Mouse (Mus musculus) small intestine, adult 2 months (tissue): ENCODE results near the gene Osbpl9. TPM values are rescaled to one million over a fixed set of nuclear protein-coding genes. Genes with fewer than 3 reads are reported as not detected.

ENCODE experiments used
- H3K27ac ChIP-seq: fragments of 200-500 bp; 2 replicates; pipeline ENCODE4 v1.5.1; 2012; ENCODE audit warnings: low read depth, low read length, control low read depth, inconsistent platforms; ENCODE audit not compliant: insufficient read depth
- H3K27me3 ChIP-seq: fragments of 200-500 bp; 2 replicates; pipeline ENCODE4 v1.6.1; 2012; ENCODE audit warnings: mild to moderate bottlenecking, moderate library complexity, low read length, inconsistent platforms; ENCODE audit not compliant: control insufficient read depth, insufficient read depth
- H3K36me3 ChIP-seq: fragments of 200-500 bp; 2 replicates; pipeline ENCODE4 v1.6.1; 2012; ENCODE audit warnings: mild to moderate bottlenecking, low read length, control low read depth, inconsistent platforms; ENCODE audit not compliant: control insufficient read depth, insufficient read depth
- H3K4me1 ChIP-seq: fragments of 200-500 bp; 2 replicates; pipeline ENCODE4 v1.6.1; 2012; ENCODE audit warnings: low read length, inconsistent platforms, mixed read lengths; ENCODE audit not compliant: control insufficient read depth, insufficient read depth, insufficient read length
- H3K4me3 ChIP-seq: fragments of 200-500 bp; 2 replicates; pipeline ENCODE4 v1.5.1; 2012; ENCODE audit warnings: low read depth, mild to moderate bottlenecking, control low read depth, inconsistent platforms, low read length, moderate library complexity
- CTCF ChIP-seq: fragments of 200-500 bp; IDR thresholded peaks from 2 replicates; pipeline ENCODE4 v1.5.1; 2012; ENCODE audit warnings: low read depth, mild to moderate bottlenecking, control low read depth, inconsistent platforms, low read length, moderate library complexity, mixed read lengths; ENCODE audit not compliant: insufficient replicate concordance, insufficient read length; ENCODE audit errors: extremely low read depth
- POLR2A ChIP-seq: fragments of 200-500 bp; IDR thresholded peaks from 2 replicates; pipeline ENCODE4 v1.6.1; 2012; ENCODE audit warnings: low read depth, mild to moderate bottlenecking, control low read depth, inconsistent platforms, low read length, moderate library complexity
- WGBS: fragments of 180-500 bp; shearing (Covaris S2); methylation state at CpG from one replicate; pipeline ENCODE4 v1.1.7; 2018; 5-methylcytosine and 5-hydroxymethylcytosine counted together
- polyA plus RNA-seq: library from polyadenylated mRNA; depleted of rRNA; stranded (reverse); fragments of >200 nt; gene quantifications from 2 replicates; pipeline ENCODE4 v1.2.3, GENCODE M21; 2012

Osbpl9 gene
- polyA plus RNA-seq, 1 experiment, result 29.5 TPM

DNA sequence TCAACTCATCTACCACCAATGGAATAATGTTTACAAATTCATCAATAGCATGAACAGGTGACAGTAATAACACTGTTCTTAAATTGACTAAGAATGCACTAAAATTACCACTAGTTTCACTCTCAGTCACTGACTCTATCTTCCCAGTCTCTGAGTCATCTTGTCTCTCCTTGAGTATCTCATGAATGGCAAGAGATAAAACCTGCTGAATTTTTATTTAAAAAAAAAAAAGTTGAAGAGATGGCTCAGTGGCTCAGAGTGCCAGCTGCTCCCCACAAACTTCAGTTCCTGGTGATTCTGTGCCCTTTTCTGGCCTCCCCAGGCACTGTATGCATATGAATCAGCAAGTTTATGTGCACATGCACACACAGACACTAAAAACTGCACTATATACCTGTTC is 96.8 kb downstream of the Osbpl9 start:
- Histone ChIP-seq H3K36me3 (peaks cover 8% of the 10 kb centered on the region), H3K4me1 (0 out of 2 replicates have a peak, but pooled peaks cover 2% of the 10 kb centered on the region), H3K27ac (no peak overlapping the region), H3K27me3 (no peaks in the 10 kb centered on the region), H3K4me3 (no peak overlapping the region)
- TF ChIP-seq POLR2A (no peak), CTCF (no peak)

GRCm38 (mm10) chr4:109103145-109103883 is 98.8 kb downstream of the Osbpl9 start:
- H3K27me3 ChIP-seq, result no peaks in the 10 kb centered on the region
- H3K36me3 ChIP-seq, result peaks cover 12% of the 10 kb centered on the region
- TF ChIP-seq POLR2A (no peak), CTCF (no peak)
- H3K4me1 ChIP-seq, result no peaks in the 10 kb centered on the region
- no peak overlapping the region for H3K27ac ChIP-seq
- H3K4me3 ChIP-seq, result no peak overlapping the region
- WGBS, result 71% methylated on average over 9 of the region's 9 CpGs

GRCm38 (mm10) chr4:109102574-109102973 is 99.5 kb downstream of the Osbpl9 start:
- WGBS, result 90% methylated on average over 5 of the region's 5 CpGs
- peaks cover 14% of the 10 kb centered on the region for H3K36me3 ChIP-seq
- no peak overlapping the region for H3K27ac ChIP-seq
- no peaks in the 10 kb centered on the region for H3K4me1 ChIP-seq
- TF ChIP-seq POLR2A, result no peak
- no peak for TF ChIP-seq CTCF
- no peak overlapping the region for H3K4me3 ChIP-seq
- H3K27me3 ChIP-seq, result no peaks in the 10 kb centered on the region

GRCm38 (mm10) chr4:109098861-109099260 is 103.2 kb downstream of the Osbpl9 start:
- H3K27me3 ChIP-seq, result no peaks in the 10 kb centered on the region
- peaks cover 24% of the 10 kb centered on the region for H3K36me3 ChIP-seq
- no peak overlapping the region for H3K4me3 ChIP-seq
- no peak overlapping the region for H3K27ac ChIP-seq
- H3K4me1 ChIP-seq, result no peaks in the 10 kb centered on the region
- TF ChIP-seq CTCF (no peak), POLR2A (no peak)
- WGBS, result 92% methylated on average over 3 of the region's 3 CpGs

DNA sequence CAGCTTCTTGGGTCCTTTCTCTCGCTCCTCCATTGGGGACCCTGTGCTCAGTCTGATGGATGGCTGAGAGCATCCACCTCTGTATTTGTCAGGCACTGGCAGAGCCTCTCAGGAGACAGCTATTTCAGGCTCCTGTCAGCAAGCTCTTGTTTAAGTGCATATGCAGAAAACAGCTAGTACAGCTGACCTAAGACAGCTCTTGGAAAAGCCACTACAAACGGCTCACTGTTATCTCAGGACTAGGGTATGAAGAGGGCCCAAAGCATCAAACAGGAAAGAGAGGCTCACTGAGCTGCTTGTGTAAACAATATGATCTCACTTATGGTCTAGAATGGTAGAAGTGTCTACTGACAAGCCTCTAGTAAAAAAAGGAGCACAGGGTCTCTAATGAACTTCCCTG is 107.8 kb downstream of the Osbpl9 start:
- H3K4me3 ChIP-seq, result no peak overlapping the region
- TF ChIP-seq CTCF, result no peak
- TF ChIP-seq POLR2A, result no peak
- WGBS, result 62% methylated on average over 2 of the region's 2 CpGs
- no peaks in the 10 kb centered on the region for H3K4me1 ChIP-seq
- no peak overlapping the region for H3K27ac ChIP-seq
- H3K27me3 ChIP-seq, result no peaks in the 10 kb centered on the region
- H3K36me3 ChIP-seq, result peaks cover 18% of the 10 kb centered on the region

- peaks cover 16% of the 10 kb centered on the region for H3K36me3 ChIP-seq
- H3K27ac ChIP-seq, result no peak overlapping the region
- TF ChIP-seq POLR2A (no peak), CTCF (no peak)
- H3K4me3 ChIP-seq, result no peak overlapping the region
- H3K27me3 ChIP-seq, result no peaks in the 10 kb centered on the region
- H3K4me1 ChIP-seq, result peaks cover 2% of the 10 kb centered on the region; the same call in 1 of the 2 replicates
- 90% methylated on average over 5 of the region's 5 CpGs for WGBS
Measured at GRCm38 (mm10) chr4:109092344-109092743, 109.7 kb downstream of the Osbpl9 start.

DNA sequence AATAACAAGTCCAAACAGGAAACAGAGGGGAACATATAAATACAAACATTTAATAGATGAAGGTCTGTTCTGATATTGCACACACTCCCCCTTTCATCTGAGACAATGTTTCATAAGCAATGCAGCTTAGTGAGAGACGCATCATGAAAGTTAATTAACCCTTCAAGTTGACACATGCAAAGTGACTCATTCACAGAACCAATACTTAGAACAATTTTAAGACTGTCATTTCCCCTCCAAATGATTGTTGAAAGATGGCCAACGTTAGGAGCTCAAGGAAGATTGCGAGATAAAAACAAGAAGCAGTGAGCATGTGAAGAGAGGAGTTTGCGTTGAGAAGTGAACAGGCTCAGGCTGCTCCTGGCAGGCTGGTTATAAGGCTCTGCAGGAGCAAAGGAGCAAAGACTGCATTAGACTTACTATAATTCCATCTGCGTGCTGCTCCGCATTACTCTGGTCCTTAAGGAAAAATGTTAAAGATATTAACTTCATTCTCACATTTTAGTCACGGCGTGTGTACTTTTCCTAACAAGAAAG is 110.8 kb downstream of the Osbpl9 start:
- no peaks in the 10 kb centered on the region for H3K27me3 ChIP-seq
- WGBS, result 84% methylated on average over 8 of the region's 8 CpGs
- H3K27ac ChIP-seq, result no peak overlapping the region
- peaks cover 2% of the 10 kb centered on the region; the same call in 1 of the 2 replicates for H3K4me1 ChIP-seq
- no peak overlapping the region for H3K4me3 ChIP-seq
- peaks cover 14% of the 10 kb centered on the region; the same call in 1 of the 2 replicates for H3K36me3 ChIP-seq
- TF ChIP-seq CTCF, result no peak
- no peak for TF ChIP-seq POLR2A

- peaks cover 20% of the 10 kb centered on the region for H3K36me3 ChIP-seq
- WGBS, result 28% methylated on average over 6 of the region's 6 CpGs
- TF ChIP-seq POLR2A (no peak), CTCF (no peak)
- no peaks in the 10 kb centered on the region for H3K27me3 ChIP-seq
- H3K27ac ChIP-seq, result no peak overlapping the region
- H3K4me3 ChIP-seq, result no peak overlapping the region
- peaks cover 2% of the 10 kb centered on the region; the same call in 1 of the 2 replicates for H3K4me1 ChIP-seq
Measured at GRCm38 (mm10) chr4:109089999-109090398, 112.1 kb downstream of the Osbpl9 start.
